Mouse (Mus musculus) gastrocnemius, postnatal 25 days (tissue): ENCODE measurements around the gene Zscan4e. TPM values are rescaled to one million over a fixed set of nuclear protein-coding genes. Genes with fewer than 3 reads are reported as not detected.
"Not testable (repeated sequence)": the region's sequence is repeated elsewhere in the genome, so short reads cannot be mapped to it uniquely, and the experiment has no call there.

Source experiments
- DNase-seq: peaks from one replicate; pipeline ENCODE4 v3.0.0; 2022
- long read RNA-seq, 2 experiments: library from polyadenylated mRNA; stranded (forward); transcript quantifications; one replicate each; pipeline ENCODE4 v2.0.0; 2021
- microRNA-seq, 2 experiments: library from miRNA; unstranded; fragments of <30 nt; microRNA quantifications; one replicate each; pipeline ENCODE4 v1.2.0; 2021; ENCODE audit warnings: borderline replicate concordance in 2 of 2
- total RNA-seq, 2 experiments: library from RNA; stranded (reverse); gene quantifications; 1 replicate in 1 of 2; 2 replicates in 1 of 2; pipeline ENCODE4 v1.2.3; 2021

Gene Zscan4e
- not detected for total RNA-seq
- long read RNA-seq, experiment 1, result 0 reads
- long read RNA-seq, experiment 2, result 0 reads

DNA sequence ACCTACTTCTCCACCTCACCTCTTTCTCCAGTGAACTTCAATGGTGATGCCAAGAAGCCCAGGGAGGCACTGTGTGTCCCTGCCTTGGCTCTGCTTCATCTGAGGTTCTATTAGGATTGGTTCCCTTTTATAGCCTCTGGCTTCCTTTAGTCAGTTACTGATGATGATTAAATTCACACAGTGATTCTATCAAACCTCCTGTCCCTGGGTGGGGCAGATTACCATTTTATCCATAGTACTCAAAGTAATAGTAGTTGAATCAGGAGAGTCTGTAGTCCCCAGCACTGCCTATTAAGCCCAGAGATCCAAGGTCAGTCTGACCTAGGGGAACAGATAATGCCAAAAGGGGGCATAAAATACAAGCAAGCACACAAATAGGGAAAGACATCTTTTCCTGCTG is at the start of gene Zscan4e:
Gene Zscan4e, minus strand, starts transcription at position 101 of the 400 bp plus-strand sequence.
- not testable (repeated sequence) for DNase-seq

Small RNA genes within 50 kb of the gene (microRNA-seq; reads per million reads assigned to microRNA genes)
- gene Gm23087 (0 reads per million in 2 experiments), gene Gm26248 (0 reads per million in 2 experiments)

Other genes with a start within 250 kb of the Zscan4e start
- not detected for gene Zscan4-ps1, start 241.0 kb downstream of the Zscan4e start, total RNA-seq
- gene Zscan4d, start 144.5 kb downstream of the Zscan4e start, total RNA-seq, result not detected
- not detected for gene Zscan4f, start 87.2 kb upstream of the Zscan4e start, total RNA-seq
- gene Zscan4-ps2, start 203.6 kb upstream of the Zscan4e start, total RNA-seq, result not detected